Comparison of ENCODE assay signal across 17 mouse cellular contexts in genomic region chr13:73679311-73679710, GRCm38 (mm10). TPM values are rescaled to one million over a fixed set of nuclear protein-coding genes. Genes with fewer than 3 reads are reported as not detected.
"Had no signal": no experiment of that assay in that cellular context is flagged by ENCODE, and none has a peak within 500 bp of the region (broad histone marks: within the 10 kb centered on the region; RNA-seq: fewer than 3 reads in every experiment).

No protein-coding gene starts in this region.

- H3K36me3 ChIP-seq: limb, embryonic 13.5 days; midbrain, embryonic 13.5 days had no signal

- DNase-seq: left cerebral cortex, postnatal 4 days; lung, adult 2 months; lung, postnatal 36 days; right cerebral cortex, adult 18-20 months; right cerebral cortex, postnatal 25 days had no signal

- H3K9ac ChIP-seq: limb, embryonic 13.5 days; midbrain, embryonic 13.5 days had no signal

- H3K27ac ChIP-seq: hindbrain, postnatal 0 days; layer of hippocampus, adult 2 months; limb, embryonic 13.5 days; midbrain, embryonic 13.5 days; stomach, postnatal 0 days had no signal

- ATAC-seq: hindbrain, postnatal 0 days; lung, postnatal 0 days; midbrain, embryonic 13.5 days had no signal

- H3K4me1 ChIP-seq: limb, embryonic 13.5 days; midbrain, embryonic 13.5 days had no signal

- H3K9me3 ChIP-seq: limb, embryonic 13.5 days; midbrain, embryonic 13.5 days had no signal

- H3K4me2 ChIP-seq: limb, embryonic 13.5 days; midbrain, embryonic 13.5 days had no signal

- H3K27me3 ChIP-seq: limb, embryonic 13.5 days; midbrain, embryonic 13.5 days had no signal

- H3K4me3 ChIP-seq: layer of hippocampus, adult 2 months; limb, embryonic 13.5 days; midbrain, embryonic 13.5 days had no signal

RNA-seq across cellular contexts. Expression of gene Slc6a18, which starts 1.5 kb away (rescaled TPM):
- total RNA-seq: hindbrain, postnatal 0 days; layer of hippocampus, adult 2 months; layer of hippocampus, postnatal 10 days; left cerebral cortex, postnatal 4 days; liver, adult 2 months; megakaryocyte progenitor cell, adult 5-6 weeks; midbrain, postnatal 0 days had no signal
- polyA plus RNA-seq: hindbrain, postnatal 0 days; intestine, embryonic 14.5 days; limb, embryonic 13.5 days; liver, adult 2 months; lung, adult 2 months; lung, postnatal 0 days; midbrain, embryonic 13.5 days; midbrain, postnatal 0 days; neural tube, embryonic 14.5 days; stomach, postnatal 0 days had no signal

RNA-seq across cellular contexts. Expression of gene Slc6a19, which starts 25.4 kb away (rescaled TPM):
- total RNA-seq: layer of hippocampus, adult 2 months; left cerebral cortex, postnatal 4 days; megakaryocyte progenitor cell, adult 5-6 weeks had no signal
- polyA plus RNA-seq: lung, postnatal 0 days had no signal
